In genomic region chr4:148121362-148121761, GRCm38 (mm10) we compare ENCODE assay signal across 11 mouse cellular contexts. TPM values are rescaled to one million over a fixed set of nuclear protein-coding genes. Genes with fewer than 3 reads are reported as not detected.
A peak's percentile ranks its signal among the peaks of the same experiment; 100 is the strongest.
DNase-seq lines count a peak whose midpoint lies in the region; ATAC-seq lines count a peak whose summit lies in the region.
"Had no signal": no experiment of that assay in that cellular context is flagged by ENCODE, and none has a peak within 500 bp of the region (broad histone marks: within the 10 kb centered on the region; RNA-seq: fewer than 3 reads in every experiment).

No protein-coding gene starts in this region.

- H3K36me3 ChIP-seq in forebrain, embryonic 14.5 days (ENCODE audit: control insufficient read depth, insufficient read depth, low read length): no peaks in the 10 kb centered on the region
- no peaks in the 10 kb centered on the region for H3K36me3 ChIP-seq in neural tube, embryonic 14.5 days (ENCODE audit: control insufficient read depth, insufficient read depth, low read length)
- no peaks in the 10 kb centered on the region for H3K36me3 ChIP-seq in intestine, embryonic 16.5 days (ENCODE audit: control insufficient read depth, insufficient read depth, low read length)
- H3K36me3 ChIP-seq: lung, embryonic 15.5 days had no signal

- WGBS in forebrain, embryonic 14.5 days: 36% methylated on average over 4 of the region's 4 CpGs
- 60% methylated on average over 4 of the region's 4 CpGs for WGBS in neural tube, embryonic 14.5 days
- WGBS in intestine, embryonic 16.5 days: 83% methylated on average over 4 of the region's 4 CpGs

- H3K9ac ChIP-seq in forebrain, embryonic 14.5 days (ENCODE audit: low read length): no peak overlapping the region
- H3K9ac ChIP-seq in neural tube, embryonic 14.5 days (replicated peaks; ENCODE audit: low read depth, low read length): no peak overlapping the region
- H3K9ac ChIP-seq in intestine, embryonic 16.5 days (ENCODE audit: low read depth, low read length): no peak overlapping the region
- H3K9ac ChIP-seq: lung, embryonic 15.5 days had no signal

- H3K9me3 ChIP-seq in forebrain, embryonic 14.5 days (replicated peaks; ENCODE audit: control insufficient read depth, low read length): no peaks in the 10 kb centered on the region
- no peaks in the 10 kb centered on the region for H3K9me3 ChIP-seq in neural tube, embryonic 14.5 days (ENCODE audit: control insufficient read depth, low read length)
- H3K9me3 ChIP-seq in intestine, embryonic 16.5 days (ENCODE audit: control insufficient read depth, low read length): peaks cover 4% of the 10 kb centered on the region; the same call in 1 of the 2 replicates
- H3K9me3 ChIP-seq: lung, embryonic 15.5 days had no signal

- H3K4me1 ChIP-seq in forebrain, embryonic 14.5 days (ENCODE audit: control insufficient read depth, insufficient read depth, low read length): peaks cover 27% of the 10 kb centered on the region
- H3K4me1 ChIP-seq in neural tube, embryonic 14.5 days (ENCODE audit: control insufficient read depth, insufficient read depth, low read length): peaks cover 9% of the 10 kb centered on the region; the same call in 1 of the 2 replicates
- H3K4me1 ChIP-seq in intestine, embryonic 16.5 days (ENCODE audit: control insufficient read depth, insufficient read depth, low read length): no peaks in the 10 kb centered on the region; the same call in 1 of the 2 replicates
- H3K4me1 ChIP-seq: lung, embryonic 15.5 days had no signal

- intact Hi-C loops in left cerebral cortex, postnatal 14 days (cut with DNase I): no loop called here
- intact Hi-C loops in left cerebral cortex, postnatal 36 days (cut with DNase I): no loop called here

- H3K4me3 ChIP-seq in forebrain, embryonic 14.5 days (ENCODE audit: low read depth, low read length): no peak overlapping the region
- no peak overlapping the region for H3K4me3 ChIP-seq in neural tube, embryonic 14.5 days (ENCODE audit: low read depth, low read length)
- no peak overlapping the region for H3K4me3 ChIP-seq in intestine, embryonic 16.5 days (ENCODE audit: low read length)
- H3K4me3 ChIP-seq: left cerebral cortex, adult 2 months; lung, embryonic 15.5 days had no signal

- H3K4me2 ChIP-seq in forebrain, embryonic 14.5 days (ENCODE audit: low read length): peak overlapping the region; percentile 2; the same call in 1 of the 2 replicates
- no peak overlapping the region for H3K4me2 ChIP-seq in neural tube, embryonic 14.5 days (ENCODE audit: low read depth, low read length)
- H3K4me2 ChIP-seq in intestine, embryonic 16.5 days (ENCODE audit: low read depth, low read length): no peak overlapping the region
- H3K4me2 ChIP-seq: lung, embryonic 15.5 days had no signal

- DNase-seq in left cerebral cortex, postnatal 14 days (ENCODE audit: low spot score in 2 of 2): peak; percentile 74 to 83
- no peak for DNase-seq in left cerebral cortex, postnatal 36 days (ENCODE audit: low spot score in 2 of 2)
- DNase-seq in forebrain, embryonic 14.5 days (ENCODE audit: low spot score): peak; percentile 94
- peak; percentile 69 to 75 for DNase-seq in layer of hippocampus, adult 18-20 months (ENCODE audit: low spot score in 2 of 2)
- DNase-seq in urinary bladder, postnatal 36 days (ENCODE audit: low spot score in 2 of 2): no peak
- DNase-seq: heart, adult 18-20 months had no signal

- no peaks in the 10 kb centered on the region for H3K27me3 ChIP-seq in forebrain, embryonic 14.5 days (replicated peaks; ENCODE audit: control insufficient read depth, insufficient read depth, low read length)
- no peaks in the 10 kb centered on the region for H3K27me3 ChIP-seq in neural tube, embryonic 14.5 days (ENCODE audit: control insufficient read depth, insufficient read depth, low read length)
- no peaks in the 10 kb centered on the region for H3K27me3 ChIP-seq in intestine, embryonic 16.5 days (replicated peaks; ENCODE audit: control insufficient read depth, insufficient read depth, low read length)
- H3K27me3 ChIP-seq: lung, embryonic 15.5 days had no signal

- ATAC-seq in forebrain, embryonic 14.5 days: peak; percentile 73
- ATAC-seq in neural tube, embryonic 14.5 days (ENCODE audit: low read depth): peak; percentile 47; the same call in 1 of the 2 replicates
- ATAC-seq in intestine, embryonic 16.5 days: no peak
- no peak for ATAC-seq in megakaryocyte progenitor cell, adult 5-6 weeks (replicated peaks; ENCODE audit: poor library complexity)

- peak overlapping the region; percentile 90 for H3K27ac ChIP-seq in forebrain, embryonic 14.5 days (ENCODE audit: low read depth, low read length)
- peak overlapping the region; percentile 64 for H3K27ac ChIP-seq in neural tube, embryonic 14.5 days (ENCODE audit: low read depth, low read length)
- H3K27ac ChIP-seq in intestine, embryonic 16.5 days (ENCODE audit: low read length): no peak overlapping the region
- H3K27ac ChIP-seq: left cerebral cortex, adult 2 months; lung, embryonic 15.5 days had no signal

RNA-seq across cellular contexts. Expression of gene Mad2l2, which starts 8.8 kb away (rescaled TPM):
- total RNA-seq in left cerebral cortex, postnatal 14 days (2021): 10 to 100 TPM; 10.1 to 16.2 TPM
- total RNA-seq in left cerebral cortex, postnatal 36 days (2021): 10 to 100 TPM; 14.7 to 15.2 TPM
- 129 and 141 TPM in 2 replicates for polyA plus RNA-seq in forebrain, embryonic 14.5 days (2014; fragmentation: Nextera tagmentation; extraction: Ambion mirVana)
- total RNA-seq in layer of hippocampus, adult 18-20 months (2021): 10 to 100 TPM; 11.2 to 13.1 TPM
- 114 and 127 TPM in 2 replicates for polyA plus RNA-seq in neural tube, embryonic 14.5 days (2014; fragmentation: Nextera tagmentation; extraction: Ambion mirVana)
- 29.3 and 30.1 TPM in 2 replicates for polyA plus RNA-seq in intestine, embryonic 16.5 days (2015; fragmentation: Nextera tagmentation; extraction: Ambion mirVana)
- 28.7 and 34.0 TPM in 2 replicates for total RNA-seq in megakaryocyte progenitor cell, adult 5-6 weeks (2015)
- 6.6 and 8.1 TPM in 2 replicates for total RNA-seq in megakaryocyte progenitor cell, adult 5-6 weeks (2017)

RNA-seq across cellular contexts. Expression of gene Draxin, which starts 9.1 kb away (rescaled TPM):
- 1 to 10 TPM in 1 of 2 experiments, under 1 TPM in 1; 0.46 to 1.2 TPM for total RNA-seq in left cerebral cortex, postnatal 14 days (2021)
- total RNA-seq in left cerebral cortex, postnatal 36 days (2021): under 1 TPM; 0.43 to 0.47 TPM
- polyA plus RNA-seq in forebrain, embryonic 14.5 days (2014; fragmentation: Nextera tagmentation; extraction: Ambion mirVana): 18.8 and 20.7 TPM in 2 replicates
- under 1 TPM; 0.15 to 0.27 TPM for total RNA-seq in layer of hippocampus, adult 18-20 months (2021)
- polyA plus RNA-seq in neural tube, embryonic 14.5 days (2014; fragmentation: Nextera tagmentation; extraction: Ambion mirVana): 13.2 and 13.8 TPM in 2 replicates
- 0.06 and 0.07 TPM in 2 replicates for polyA plus RNA-seq in intestine, embryonic 16.5 days (2015; fragmentation: Nextera tagmentation; extraction: Ambion mirVana)
- total RNA-seq in megakaryocyte progenitor cell, adult 5-6 weeks (2015): not detected in 2 replicates
- not detected in 2 replicates for total RNA-seq in megakaryocyte progenitor cell, adult 5-6 weeks (2017)

RNA-seq across cellular contexts. Expression of gene Fbxo6, which starts 30.6 kb away (rescaled TPM):
- 10 to 100 TPM; 25.7 to 29.4 TPM for total RNA-seq in left cerebral cortex, postnatal 14 days (2021)
- total RNA-seq in left cerebral cortex, postnatal 36 days (2021): 10 to 100 TPM; 26.8 to 33.5 TPM
- 19.0 and 20.6 TPM in 2 replicates for polyA plus RNA-seq in forebrain, embryonic 14.5 days (2014; fragmentation: Nextera tagmentation; extraction: Ambion mirVana)
- total RNA-seq in layer of hippocampus, adult 18-20 months (2021): 10 to 100 TPM; 30.3 to 33.3 TPM
- polyA plus RNA-seq in neural tube, embryonic 14.5 days (2014; fragmentation: Nextera tagmentation; extraction: Ambion mirVana): 18.0 and 19.7 TPM in 2 replicates
- 22.7 and 23.8 TPM in 2 replicates for polyA plus RNA-seq in intestine, embryonic 16.5 days (2015; fragmentation: Nextera tagmentation; extraction: Ambion mirVana)
- total RNA-seq in megakaryocyte progenitor cell, adult 5-6 weeks (2015): 19.6 and 20.1 TPM in 2 replicates
- total RNA-seq in megakaryocyte progenitor cell, adult 5-6 weeks (2017): 9.1 and 11.5 TPM in 2 replicates

RNA-seq across cellular contexts. Expression of gene Agtrap, which starts 33.5 kb away (rescaled TPM):
- 1 to 10 TPM; 5.8 to 8.1 TPM for total RNA-seq in left cerebral cortex, postnatal 14 days (2021)
- total RNA-seq in left cerebral cortex, postnatal 36 days (2021): 1 to 10 TPM; 5.9 to 7.7 TPM
- 5.3 and 5.7 TPM in 2 replicates for polyA plus RNA-seq in forebrain, embryonic 14.5 days (2014; fragmentation: Nextera tagmentation; extraction: Ambion mirVana)
- 1 to 10 TPM; 6.3 to 7.6 TPM for total RNA-seq in layer of hippocampus, adult 18-20 months (2021)
- polyA plus RNA-seq in neural tube, embryonic 14.5 days (2014; fragmentation: Nextera tagmentation; extraction: Ambion mirVana): 2.6 and 5.5 TPM in 2 replicates
- 19.6 and 22.2 TPM in 2 replicates for polyA plus RNA-seq in intestine, embryonic 16.5 days (2015; fragmentation: Nextera tagmentation; extraction: Ambion mirVana)
- total RNA-seq in megakaryocyte progenitor cell, adult 5-6 weeks (2015): 16.3 and 16.5 TPM in 2 replicates
- total RNA-seq in megakaryocyte progenitor cell, adult 5-6 weeks (2017): 34.5 and 35.9 TPM in 2 replicates

RNA-seq across cellular contexts. Expression of gene Fbxo44, which starts 38.9 kb away (rescaled TPM):
- 100 to 1,000 TPM; 101 to 105 TPM for total RNA-seq in left cerebral cortex, postnatal 14 days (2021)
- 100 to 1,000 TPM; 143 to 156 TPM for total RNA-seq in left cerebral cortex, postnatal 36 days (2021)
- polyA plus RNA-seq in forebrain, embryonic 14.5 days (2014; fragmentation: Nextera tagmentation; extraction: Ambion mirVana): 70.6 and 76.3 TPM in 2 replicates
- 100 to 1,000 TPM; 133 to 136 TPM for total RNA-seq in layer of hippocampus, adult 18-20 months (2021)
- 99.4 and 116 TPM in 2 replicates for polyA plus RNA-seq in neural tube, embryonic 14.5 days (2014; fragmentation: Nextera tagmentation; extraction: Ambion mirVana)
- 6.8 and 7.3 TPM in 2 replicates for polyA plus RNA-seq in intestine, embryonic 16.5 days (2015; fragmentation: Nextera tagmentation; extraction: Ambion mirVana)
- total RNA-seq in megakaryocyte progenitor cell, adult 5-6 weeks (2015): 1.0 and 3.0 TPM in 2 replicates
- 0.81 and 1.6 TPM in 2 replicates for total RNA-seq in megakaryocyte progenitor cell, adult 5-6 weeks (2017)

Comparison
In these comparisons a context has a peak if more than half of its experiments do, and no peak if none do; other contexts are left out.
1. DNase-seq: peak in left cerebral cortex, postnatal 14 days (2 of 2), forebrain, embryonic 14.5 days (single experiment) and layer of hippocampus, adult 18-20 months (2 of 2); none in left cerebral cortex, postnatal 36 days (0 of 2) and urinary bladder, postnatal 36 days (0 of 2).
2. ATAC-seq: peak in forebrain, embryonic 14.5 days (single experiment) and neural tube, embryonic 14.5 days (single experiment); none in intestine, embryonic 16.5 days (single experiment) and megakaryocyte progenitor cell, adult 5-6 weeks (single experiment).